Mouse (Mus musculus): ENCODE data around the gene Elmod3. TPM values are rescaled to one million over a fixed set of nuclear protein-coding genes. Genes with fewer than 3 reads are reported as not detected.

The Elmod3 gene
- total RNA-seq (2022) = 10 to 100 TPM; 19.9 to 35.5 (median 25.5) TPM

DNA sequence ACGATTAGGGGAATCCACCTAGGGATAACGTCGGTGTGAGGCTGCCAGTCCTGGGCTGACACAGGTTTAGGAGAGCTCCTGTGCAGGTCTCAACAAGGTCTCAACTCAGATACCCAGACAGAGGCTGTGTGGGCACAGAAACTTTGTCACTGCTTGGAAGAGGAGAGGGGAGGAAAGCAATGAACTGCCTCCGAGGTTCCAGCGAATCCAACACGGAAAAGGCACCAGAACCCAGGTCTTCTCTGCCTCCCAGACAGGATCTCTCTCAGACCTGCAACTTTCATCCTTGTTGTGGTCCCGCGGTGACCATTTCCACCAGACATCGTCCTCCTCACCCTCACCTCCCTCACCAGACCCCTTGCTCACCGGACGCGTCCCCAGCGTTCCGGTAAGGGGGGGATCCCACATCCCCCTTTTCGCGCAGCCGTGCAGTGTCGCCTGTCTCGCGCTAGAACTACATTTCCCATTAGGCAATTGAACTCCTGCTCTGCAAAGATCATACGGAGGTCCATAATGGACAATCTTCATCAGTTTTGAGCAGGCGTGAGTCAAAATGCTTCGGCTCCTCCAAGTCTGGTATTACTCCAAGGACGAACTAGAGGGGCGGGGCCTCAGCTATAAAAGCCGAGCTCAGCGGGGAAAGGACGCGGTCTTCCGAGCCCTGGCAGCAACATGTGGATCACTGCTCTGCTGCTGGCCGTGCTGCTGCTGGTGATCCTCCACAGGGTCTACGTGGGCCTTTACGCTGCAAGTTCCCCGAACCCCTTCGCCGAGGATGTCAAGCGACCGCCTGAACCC is at the start of gene Elmod3, which contains the start of gene Retsat:
Gene Elmod3 (minus strand): TSS at position 458 of the 798 bp plus-strand sequence.
Gene Retsat (plus strand): TSS at position 520 of the 798 bp plus-strand sequence.
- peak; percentile 95 for DNase-seq

DNA sequence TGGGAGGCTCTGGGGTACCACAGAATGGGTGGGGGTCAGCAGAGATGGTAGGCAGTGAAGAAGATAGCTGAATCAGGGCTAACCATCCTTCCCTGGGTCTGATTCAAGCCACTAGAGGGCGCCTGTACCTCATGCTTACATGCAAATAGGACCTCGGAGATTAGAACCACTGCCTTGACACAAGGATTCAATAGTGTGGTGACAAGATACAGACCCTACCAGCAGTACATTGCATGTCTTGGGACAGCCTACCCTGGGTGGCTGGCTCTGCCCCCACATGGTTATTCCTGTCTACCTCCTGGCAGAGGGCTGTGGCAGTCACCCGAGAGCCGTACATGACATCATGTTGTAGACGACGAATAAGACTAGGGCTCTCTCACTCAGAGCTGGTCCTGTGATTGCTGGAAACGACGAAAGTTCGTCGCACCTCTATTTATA is 49.2 kb upstream of the Elmod3 start:
- DNase-seq = peak; percentile 40

DNA sequence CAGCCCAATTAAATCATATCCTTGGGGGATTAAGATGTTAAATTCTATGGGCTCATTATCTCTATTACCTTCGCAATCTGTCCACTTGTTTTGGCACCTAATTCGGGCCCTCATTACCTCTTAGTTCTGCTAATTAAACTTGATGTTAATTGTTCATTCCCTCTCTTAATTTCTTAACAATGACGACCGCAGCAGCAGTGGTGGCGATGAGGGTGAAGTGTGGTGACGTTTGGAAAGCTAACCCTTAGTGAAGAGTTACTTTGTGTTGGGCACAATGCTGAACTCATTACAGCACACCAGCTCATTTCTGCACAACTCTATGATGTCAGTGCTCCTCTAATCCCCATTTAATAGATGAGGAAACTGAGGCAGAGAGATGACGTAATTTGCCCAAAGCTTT is 47.2 kb upstream of the Elmod3 start:
- DNase-seq = no peak

DNA sequence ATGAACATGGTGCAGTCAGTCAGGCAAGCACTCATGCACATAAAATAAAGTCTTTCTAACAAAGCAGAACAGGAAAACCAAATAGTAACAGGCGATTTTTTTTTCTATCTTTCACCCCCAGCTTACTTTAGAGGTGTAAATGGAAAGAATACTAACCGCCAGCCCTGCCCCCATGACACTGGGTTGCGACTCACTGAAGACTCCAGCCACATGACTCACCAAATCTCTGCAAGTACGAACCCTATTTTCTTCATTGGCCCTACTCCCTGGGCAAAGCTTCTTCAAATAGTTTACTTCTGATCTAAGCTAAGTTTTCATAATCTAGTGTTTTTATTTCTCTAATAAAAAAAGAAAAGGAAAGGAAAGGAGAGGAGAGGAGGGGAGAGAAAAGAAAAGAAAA is 46.4 kb upstream of the Elmod3 start:
- no peak for DNase-seq

DNA sequence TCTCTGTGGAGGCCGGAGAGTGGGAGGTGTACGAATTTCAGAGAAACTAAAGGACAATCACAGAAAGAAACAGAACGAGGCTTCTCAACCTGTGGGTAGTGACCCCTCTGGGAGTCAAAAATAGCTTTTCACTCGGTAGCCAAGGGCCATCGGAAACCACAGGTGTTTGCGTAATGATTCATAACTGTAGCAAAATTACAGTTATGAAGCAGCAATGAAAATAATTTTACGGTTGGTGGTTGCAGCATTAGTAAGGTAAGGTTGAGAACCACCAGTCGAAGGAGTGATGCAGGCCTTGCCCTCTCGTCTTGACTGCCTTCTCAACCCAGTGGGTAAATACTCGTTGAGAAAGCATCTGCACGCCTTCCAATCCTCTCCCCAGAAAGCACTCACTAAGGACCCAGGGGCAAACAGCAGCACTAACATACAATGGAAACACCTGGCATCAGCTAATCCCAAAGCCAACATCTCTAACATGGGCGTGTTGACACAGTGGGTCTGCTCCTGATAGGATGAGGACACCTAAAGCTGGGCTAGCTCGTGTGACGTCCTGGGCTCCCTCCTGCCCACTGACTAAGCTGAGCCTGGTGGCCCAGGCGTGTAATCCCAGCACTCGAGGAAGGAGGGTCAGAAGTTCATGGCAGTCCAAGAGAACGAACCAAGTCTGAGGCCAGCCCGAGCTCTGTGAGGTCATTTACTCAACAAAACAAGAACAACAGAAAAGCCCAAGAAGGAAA is 43.2 kb upstream of the Elmod3 start:
- no peak for DNase-seq

DNA sequence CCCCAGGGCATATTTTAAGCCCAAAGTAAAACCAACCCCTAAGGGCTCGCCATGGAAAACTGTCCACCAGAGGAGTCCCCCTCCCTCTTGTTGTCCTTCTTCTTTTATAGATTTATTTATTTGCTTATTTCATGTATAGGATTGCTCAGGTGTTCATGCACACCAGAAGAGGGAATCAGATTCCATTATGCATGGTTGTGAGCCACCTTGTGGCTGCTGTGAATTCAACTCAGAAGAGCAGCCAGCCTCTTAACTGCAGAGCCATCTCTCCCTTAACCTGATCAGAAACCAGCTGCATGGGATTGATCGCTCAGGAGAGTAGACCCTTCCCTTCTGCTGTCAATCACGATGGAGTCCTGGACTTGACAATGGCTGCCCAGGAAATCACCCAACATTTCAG is 38.7 kb upstream of the Elmod3 start:
- DNase-seq = no peak

DNA sequence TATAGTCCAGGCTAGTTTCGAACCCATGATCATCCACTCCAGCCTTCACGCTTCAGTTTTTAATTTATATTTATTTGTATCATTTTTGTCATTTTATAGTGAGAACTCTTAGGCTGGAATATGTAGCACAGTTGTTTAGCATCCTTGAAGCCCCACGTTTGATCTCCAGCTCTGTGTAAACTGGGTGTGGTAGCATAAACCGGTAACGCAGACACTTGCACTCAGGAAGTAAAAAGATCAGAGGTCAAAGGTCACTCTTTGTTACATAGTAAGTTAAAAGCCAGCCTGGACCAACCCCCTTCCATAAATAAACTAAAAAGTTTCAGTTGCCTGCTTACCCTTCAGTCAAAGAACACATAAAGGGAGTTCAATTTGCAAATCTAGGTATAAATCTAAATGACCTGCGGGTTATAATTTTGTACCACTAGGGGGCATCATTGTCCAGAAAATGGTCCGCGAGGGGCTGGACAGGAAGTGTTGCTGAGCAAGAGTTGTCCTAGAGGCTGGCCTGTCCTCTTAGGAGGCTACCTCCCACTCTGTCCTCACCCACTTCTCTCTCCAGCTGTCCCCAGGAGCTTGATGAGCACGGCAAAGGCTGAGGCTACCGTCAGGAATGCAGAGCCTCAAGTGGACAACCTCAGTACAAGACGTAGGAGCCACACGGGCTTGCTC is 37.7 kb upstream of the Elmod3 start:
- peak; percentile 36 for DNase-seq

DNA sequence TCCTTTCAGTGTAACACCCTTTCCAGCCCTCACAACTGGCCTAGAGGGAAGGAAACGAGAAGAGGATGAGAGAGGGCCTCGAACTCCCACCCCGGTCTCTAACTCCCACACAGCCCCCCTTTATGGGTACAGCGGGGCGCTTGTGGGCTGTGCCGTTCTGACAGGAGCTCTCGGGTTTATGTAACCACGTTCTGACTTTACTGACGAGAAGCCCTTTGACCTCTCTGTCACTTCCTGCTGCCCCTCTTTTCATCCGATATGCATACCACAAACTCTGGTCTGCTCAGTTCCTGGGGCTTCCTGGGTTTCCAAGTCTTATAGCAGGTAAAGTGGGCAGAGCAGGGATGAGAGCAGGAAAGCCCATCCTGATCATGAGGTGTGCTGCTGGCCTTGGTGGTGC is 36.1 kb upstream of the Elmod3 start:
- DNase-seq = no peak

DNA sequence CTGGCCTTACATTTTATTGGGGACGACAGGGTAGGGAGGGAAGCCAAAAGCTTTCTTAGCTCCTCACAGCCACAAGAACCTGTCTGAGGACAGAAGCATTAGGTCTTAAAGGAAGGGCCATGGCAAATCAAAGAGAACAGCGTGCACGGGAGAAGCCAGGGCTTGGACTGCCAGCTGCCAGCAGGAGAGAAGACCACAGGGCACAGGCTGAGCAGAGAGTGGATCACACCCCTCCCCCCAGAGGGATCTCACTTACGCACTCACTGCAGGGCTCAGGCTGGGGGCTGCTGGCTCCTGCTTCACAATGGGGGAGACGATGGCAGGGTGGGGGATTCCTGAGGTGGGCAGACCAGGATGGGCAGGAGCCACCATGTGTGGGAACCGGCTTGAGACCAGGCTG is 33.5 kb upstream of the Elmod3 start:
- DNase-seq = no peak

DNA sequence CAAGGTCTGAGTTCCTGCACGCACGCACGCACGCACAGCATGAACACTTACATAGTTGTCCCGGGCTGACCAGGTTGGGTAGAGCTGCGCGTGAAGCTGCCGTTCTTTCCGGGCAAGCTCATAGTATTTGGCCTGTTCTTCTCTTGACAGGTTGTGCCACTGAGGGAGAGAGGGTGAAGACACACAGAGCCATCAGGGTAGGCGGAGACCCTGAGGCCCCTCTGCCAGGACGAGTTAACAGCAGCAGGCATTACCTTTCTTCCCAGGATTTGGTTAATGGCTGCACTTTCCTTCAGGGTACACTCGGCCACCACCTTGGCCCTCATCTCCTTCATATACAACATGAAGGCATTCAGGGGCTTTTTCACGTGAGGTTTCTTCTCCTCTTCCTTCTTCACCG is 32.7 kb upstream of the Elmod3 start:
- no peak for DNase-seq

DNA sequence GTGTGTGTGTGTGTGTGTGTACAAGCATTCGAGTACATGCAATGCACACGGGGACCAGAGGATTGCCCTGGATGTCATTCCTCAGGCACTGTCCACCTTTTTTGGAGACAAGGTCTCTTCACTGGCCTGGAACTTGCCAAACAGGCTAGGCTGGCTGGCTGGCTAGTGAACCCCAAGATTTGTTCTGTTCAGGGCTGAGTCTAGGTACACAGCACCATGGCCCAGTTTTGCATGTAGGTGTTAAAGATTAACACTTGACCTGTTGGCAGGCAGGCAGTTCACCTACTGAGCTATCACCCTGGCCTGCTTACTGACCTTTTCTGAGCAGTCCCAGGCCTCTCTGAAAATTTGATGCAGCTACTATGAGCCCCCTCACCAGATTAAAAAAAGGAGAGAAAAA is 32.2 kb upstream of the Elmod3 start:
- DNase-seq = no peak

DNA sequence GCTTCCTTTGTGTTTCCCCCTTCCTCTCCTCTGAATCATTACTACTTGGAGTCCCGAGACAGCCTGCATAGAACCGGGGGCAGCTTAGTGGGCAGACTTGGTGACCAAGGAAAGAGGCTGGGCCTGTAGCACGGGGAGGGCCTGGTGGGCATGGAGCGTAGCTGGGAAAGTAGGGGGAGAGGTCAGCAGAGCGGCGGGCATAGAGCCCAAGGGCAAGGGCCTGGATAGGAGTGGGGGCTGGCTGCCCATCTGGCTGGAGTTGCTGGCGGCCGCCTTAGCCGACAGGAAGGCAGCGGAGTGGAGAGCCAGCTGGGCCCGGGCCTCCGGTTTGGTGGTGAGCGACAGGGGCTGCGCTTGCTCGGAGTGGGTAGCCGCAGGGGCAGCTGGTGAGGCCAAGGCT is 29.1 kb upstream of the Elmod3 start:
- DNase-seq = no peak

DNA sequence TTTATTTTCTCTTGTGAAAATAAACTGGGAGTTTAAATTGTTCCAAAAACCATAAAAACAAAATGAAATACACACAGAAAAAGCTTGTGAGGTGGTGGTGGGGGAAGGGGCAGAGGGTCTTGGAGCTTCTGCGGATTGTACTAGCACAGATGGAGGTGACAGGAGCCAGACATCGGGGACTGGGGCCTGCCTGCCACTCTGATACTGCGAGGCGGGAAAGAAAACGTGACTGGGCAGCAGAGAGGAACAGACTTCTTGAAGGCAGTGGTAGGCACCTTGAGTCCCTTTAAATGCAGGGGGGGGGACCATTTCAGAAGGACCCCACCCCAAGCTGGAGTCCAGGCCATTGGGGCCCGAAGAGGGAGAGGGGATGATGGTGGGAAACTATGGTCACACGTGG is 28.2 kb upstream of the Elmod3 start:
- DNase-seq = no peak

DNA sequence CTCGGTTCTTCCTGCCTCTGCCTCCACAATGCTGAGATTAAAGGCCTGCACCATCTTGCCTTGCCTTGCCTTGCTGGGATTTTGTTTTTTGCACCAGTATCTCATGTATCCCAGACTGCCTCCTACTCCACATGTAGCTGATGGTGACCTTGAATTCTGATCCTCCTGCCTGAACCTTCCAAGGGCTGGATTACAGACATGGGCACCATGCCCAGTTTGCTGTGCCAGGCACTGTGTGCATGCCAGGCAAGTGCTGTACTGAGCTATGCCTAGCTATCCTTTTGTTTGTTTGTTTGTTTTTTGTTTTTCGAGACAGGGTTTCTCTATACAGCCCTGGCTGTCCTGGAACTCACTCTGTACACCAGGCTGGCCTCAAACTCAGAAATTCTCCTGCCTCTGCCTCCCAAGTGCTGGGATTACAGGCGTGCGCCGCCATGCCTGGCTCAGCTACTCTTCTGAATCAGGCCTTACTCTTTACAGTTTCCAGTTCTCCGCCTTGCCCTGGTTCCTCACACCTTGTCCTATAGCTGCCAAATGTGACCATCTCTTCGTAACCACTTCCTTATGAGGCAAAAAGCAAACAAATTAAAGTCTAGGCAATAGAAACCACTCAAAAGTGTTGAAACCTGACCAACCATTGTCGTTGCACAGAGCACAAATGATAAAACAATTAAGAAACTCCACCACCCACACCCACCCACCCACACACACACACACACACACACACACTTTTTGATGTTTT is 25.6 kb upstream of the Elmod3 start:
- DNase-seq = peak; percentile 60

DNA sequence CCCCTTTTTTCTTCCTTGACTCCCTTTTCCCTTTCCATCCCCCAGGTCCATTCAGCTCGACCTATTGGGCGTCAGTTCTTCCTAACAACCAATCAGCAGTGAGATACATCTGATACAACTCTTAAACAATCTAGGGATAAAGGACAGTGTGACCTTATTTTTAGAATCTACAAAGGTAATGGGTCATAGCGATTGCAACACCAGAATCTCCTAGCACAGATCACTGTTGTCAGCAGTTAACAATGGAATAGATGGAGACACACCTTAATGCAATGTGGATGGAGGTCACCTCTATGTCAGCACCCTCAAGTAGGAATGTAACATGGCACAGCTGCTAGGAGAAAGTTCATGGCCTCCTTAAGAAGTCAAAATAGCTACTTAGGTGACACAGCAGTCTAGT is 24.7 kb upstream of the Elmod3 start:
- no peak for DNase-seq

DNA sequence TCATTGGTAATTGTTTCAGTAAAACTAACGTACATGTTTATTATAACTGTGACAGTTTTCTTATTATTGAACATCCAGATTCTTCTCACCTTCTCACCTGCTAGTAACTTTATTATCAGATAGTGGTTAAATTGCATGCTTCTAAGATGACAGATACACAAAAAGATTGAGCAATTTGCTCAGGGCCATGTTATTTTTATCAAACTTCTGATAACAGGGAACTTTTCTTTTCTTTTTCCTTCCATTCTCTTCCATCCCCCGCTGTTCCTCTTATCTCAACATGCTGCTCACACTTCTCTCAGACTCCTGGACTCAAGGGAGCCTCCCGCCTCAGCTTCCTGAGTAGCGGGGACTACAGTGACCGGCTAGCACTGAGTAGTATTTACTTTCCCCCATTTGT is 22.7 kb upstream of the Elmod3 start:
- DNase-seq = no peak

DNA sequence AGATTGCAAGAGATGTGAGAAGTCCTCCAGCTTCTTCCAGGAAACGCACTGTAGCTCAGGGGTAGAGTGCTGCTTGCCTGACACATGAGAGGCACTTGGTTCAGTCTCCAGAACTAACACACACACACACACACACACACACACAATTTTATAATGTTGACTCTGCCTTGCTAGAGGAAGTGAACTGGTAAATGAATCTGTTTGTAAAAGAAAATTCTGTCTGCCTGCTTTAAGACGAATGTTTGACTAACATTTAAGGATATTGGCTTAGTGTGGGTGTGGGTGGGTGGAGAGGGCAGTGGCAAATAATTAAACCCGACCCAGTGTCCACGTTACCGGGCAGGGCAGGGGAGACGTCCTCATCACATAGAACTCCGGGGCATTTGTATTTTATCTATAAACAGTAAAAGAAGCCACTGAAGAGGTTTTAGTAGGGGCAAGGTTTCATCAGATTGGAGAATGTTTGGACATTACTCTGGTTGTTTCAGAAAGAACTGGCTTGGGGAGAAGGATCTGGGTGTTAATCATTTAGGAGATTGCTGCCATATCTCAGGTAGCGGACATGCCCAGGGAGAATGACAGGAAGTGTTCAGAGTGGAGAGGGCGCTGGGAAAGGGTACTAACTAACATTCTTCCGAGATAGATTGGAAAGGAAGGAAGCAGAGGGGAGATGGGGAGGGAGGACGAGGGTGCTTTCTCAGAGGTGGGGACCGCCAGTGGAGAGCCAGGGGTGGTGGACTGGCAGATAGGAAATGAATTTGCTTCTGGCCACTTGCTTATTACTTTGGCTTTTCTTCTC is 21.7 kb upstream of the Elmod3 start:
- no peak for DNase-seq

DNA sequence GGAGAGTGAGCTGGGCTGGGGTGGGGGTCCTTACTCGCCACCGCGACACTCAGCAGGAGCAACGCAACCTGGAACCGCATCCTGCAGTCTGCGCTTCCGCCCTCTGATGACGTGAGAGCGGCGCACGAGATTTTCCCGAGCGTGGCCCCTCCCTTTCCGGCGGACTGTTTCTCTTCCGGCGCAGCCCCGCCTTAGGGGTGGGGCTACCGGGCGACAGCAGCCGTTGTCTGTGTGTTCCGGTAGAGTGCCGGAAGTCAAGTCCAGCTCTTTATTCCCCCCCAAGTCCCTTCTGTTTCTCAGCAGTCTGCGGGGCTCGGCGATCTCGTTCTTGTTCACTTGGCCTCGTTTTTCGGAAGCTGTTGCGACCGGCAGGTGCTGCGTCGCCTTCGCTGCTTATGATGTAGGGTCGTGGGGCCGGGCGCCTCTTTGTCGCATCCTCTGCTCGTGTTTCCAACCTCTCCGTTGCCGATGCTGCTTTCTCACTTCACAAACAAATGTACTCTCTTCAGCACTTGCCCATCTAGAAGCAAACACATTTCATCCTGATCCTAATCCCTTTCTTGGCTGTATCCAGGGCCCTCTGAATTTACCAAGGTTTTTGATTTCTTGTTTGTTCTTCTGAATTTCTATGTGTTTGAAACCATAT is 18.6 kb upstream of the Elmod3 start, which contains the start of gene Tgoln1:
Gene Tgoln1 (minus strand): TSS at position 358 of the 646 bp plus-strand sequence.
- peak; percentile 90 for DNase-seq

DNA sequence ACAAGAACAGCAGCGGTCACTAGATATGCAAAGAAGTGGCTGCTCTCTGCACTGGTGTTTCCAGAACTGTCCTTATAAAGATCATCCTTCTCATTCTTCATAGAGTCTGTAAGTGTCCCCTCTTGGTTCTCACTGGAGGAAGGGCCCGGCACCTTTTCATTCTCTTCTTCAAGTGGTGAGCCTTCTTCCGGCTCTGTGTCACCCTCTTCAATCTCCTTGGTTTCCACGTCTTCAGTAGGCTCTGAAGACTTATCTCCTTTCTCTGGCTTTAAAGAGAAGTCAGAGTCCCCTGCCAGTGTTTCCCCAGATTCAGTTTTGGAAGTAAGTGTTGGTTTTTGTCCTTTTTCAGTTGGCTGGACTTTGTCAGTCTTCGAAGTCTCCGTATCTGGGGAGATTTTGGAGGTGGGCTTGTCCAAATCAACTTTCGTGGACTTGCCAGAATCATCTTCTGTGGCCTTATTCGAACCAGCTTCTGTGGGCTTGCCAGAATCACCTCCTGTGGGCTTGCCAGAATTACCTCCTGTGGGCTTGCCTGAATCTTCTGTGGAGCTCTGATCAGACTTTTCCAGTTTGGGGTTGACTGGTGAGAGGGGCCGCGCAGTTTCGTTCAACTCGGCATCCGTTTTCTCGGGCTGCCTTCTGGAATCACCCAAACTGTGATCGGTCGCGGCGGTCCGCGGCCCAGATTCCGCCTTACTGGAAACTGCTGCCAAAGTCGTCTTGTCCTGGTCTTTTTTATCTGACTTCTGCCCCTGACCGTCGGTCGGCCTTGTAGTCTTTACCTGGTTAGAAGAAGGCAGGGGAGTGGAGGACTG is 17.6 kb upstream of the Elmod3 start:
- DNase-seq = no peak

DNA sequence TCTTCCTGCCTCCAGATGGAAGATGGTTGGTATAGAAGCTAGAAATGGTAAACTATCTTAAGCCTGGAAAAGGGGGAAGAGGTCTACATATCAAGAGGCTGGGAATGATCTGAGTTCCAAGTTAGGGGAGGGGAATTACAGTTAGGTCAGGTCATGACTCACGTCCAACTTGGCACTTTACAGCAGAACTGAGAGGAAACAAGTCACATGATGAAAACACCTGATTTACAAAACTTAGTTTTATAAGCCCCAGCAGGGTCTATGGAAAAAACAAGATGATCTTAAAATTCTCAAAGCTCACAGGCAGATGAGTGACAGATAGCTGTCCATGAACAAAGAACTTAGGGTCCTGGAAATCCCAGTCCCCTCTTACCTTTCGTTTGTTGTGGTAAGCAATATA is 16.9 kb upstream of the Elmod3 start:
- DNase-seq = no peak

All from adrenal gland, adult 8-10 months (tissue).